Mouse (Mus musculus) liver, embryonic 11.5 days (tissue): ENCODE data around the gene Trip6. TPM values are rescaled to one million over a fixed set of nuclear protein-coding genes. Genes with fewer than 3 reads are reported as not detected.

ENCODE experiments used
- microRNA-seq: library from miRNA; unstranded; fragments of <30 nt; microRNA quantifications from one replicate; pipeline ENCODE4, GENCODE M21; 2017; ENCODE audit warnings: borderline number of aligned reads
- polyA plus RNA-seq: library from polyadenylated mRNA; unstranded; fragments of >200 nt; fragmentation: Nextera tagmentation; extraction: Ambion mirVana; gene quantifications from 2 replicates; pipeline ENCODE4 v1.2.1, GENCODE M21; 2014

The Trip6 gene
- polyA plus RNA-seq, 1 experiment from 2014 or later, result 31.6 TPM

Small RNA genes within 50 kb of the gene (microRNA-seq; reads per million reads assigned to microRNA genes)
- gene Mir7036 (2.1 reads per million), gene Mir8116 (not detected)

Other genes starting within 250 kb of the Trip6 start
- 0.09 and 0.15 TPM in 2 replicates for gene Serpine1, start 242.1 kb downstream of the Trip6 start, polyA plus RNA-seq
- gene Trim56, start 198.2 kb downstream of the Trip6 start, polyA plus RNA-seq, result 8.7 and 8.8 TPM in 2 replicates
- not detected in 2 replicates for gene Muc3, start 165.1 kb downstream of the Trip6 start, polyA plus RNA-seq
- 0.43 TPM in 1 of 2 replicates, not detected in the other for gene Muc3a, start 102.0 kb downstream of the Trip6 start, polyA plus RNA-seq
- gene Ache, start 26.9 kb downstream of the Trip6 start, polyA plus RNA-seq, result 22.7 and 23.3 TPM in 2 replicates
- gene Ufsp1, start 19.8 kb downstream of the Trip6 start, polyA plus RNA-seq, result 13.3 and 13.5 TPM in 2 replicates
- 165 and 169 TPM in 2 replicates for gene Srrt, start 6.7 kb downstream of the Trip6 start, polyA plus RNA-seq
- 6.4 and 7.0 TPM in 2 replicates for gene Slc12a9, start 19.2 kb upstream of the Trip6 start, polyA plus RNA-seq
- gene Ephb4, start 35.7 kb upstream of the Trip6 start, polyA plus RNA-seq, result 28.2 and 29.9 TPM in 2 replicates
- 0.39 and 0.49 TPM in 2 replicates for gene Zan, start 162.7 kb upstream of the Trip6 start, polyA plus RNA-seq
- 61.4 and 70.6 TPM in 2 replicates for gene Pop7, start 188.1 kb upstream of the Trip6 start, polyA plus RNA-seq
- gene Gigyf1, start 204.1 kb upstream of the Trip6 start, polyA plus RNA-seq, result 7.0 and 9.0 TPM in 2 replicates
- gene Epo, start 218.8 kb upstream of the Trip6 start, polyA plus RNA-seq, result 4.6 and 7.8 TPM in 2 replicates
- gene Gnb2, start 219.1 kb upstream of the Trip6 start, polyA plus RNA-seq, result 306 and 319 TPM in 2 replicates
- 0.70 and 0.79 TPM in 2 replicates for gene Actl6b, start 239.1 kb upstream of the Trip6 start, polyA plus RNA-seq